Mouse (Mus musculus): Measurements from ENCODE around the gene Ift122. TPM values are rescaled to one million over a fixed set of nuclear protein-coding genes. Genes with fewer than 3 reads are reported as not detected.

Ift122 gene
- 72.8 TPM for polyA plus RNA-seq (2014; fragmentation: Illumina TruSeq; extraction: RNeasy Lipid Tissue Mini Kit (QIAGEN cat#74804); ENCODE audit: low read depth, low replicate concordance)

DNA sequence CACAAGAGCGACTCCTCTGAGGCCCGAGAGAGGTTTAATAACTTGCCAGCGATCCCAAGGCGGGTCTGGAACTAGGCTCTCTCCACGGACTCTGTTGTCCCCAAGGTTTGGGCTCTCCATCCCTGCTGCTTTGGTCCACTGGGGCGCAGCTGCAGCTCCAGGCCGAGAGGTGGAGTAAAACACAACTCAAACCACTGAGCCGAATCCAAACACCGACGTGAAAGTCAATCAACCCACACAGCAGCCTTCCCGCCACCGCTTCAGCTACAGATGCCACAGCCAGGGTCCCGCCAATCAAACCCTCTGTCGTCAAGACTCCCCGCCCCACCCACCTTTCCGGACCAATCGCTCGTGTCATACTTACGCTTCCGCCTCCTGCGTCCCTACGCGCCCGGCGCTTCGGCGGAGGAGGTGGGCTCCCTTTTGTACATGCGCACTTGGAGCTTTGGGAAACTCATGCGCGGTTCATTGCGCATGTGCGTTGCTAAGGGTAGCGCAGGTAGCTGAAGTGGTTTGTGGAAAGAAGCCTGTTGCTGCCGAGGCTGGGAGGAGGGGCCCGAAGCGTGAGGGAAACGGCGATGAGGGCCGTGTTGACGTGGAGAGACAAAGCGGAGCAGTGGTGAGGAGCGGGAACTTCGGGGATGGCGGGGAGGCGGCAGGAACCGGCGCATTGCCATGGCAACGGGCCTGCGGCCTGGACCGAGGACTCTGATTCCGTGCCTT lies at the start of gene Ift122, which contains the start of gene Mbd4:
Ift122 (plus strand) TSS at position 380 of the 723 bp plus-strand sequence.
Mbd4 (minus strand) TSS at position 281 of the 723 bp plus-strand sequence.

GRCm38 (mm10) chr6:115808488-115809231 lies 44.6 kb upstream of the Ift122 start, which contains the start of gene Rpl32:
Gene Rpl32, minus strand, starts transcription at chr6:115808747.

GRCm38 (mm10) chr6:115838161-115838597 lies 15.1 kb upstream of the Ift122 start, which contains the start of gene Efcab12:
Gene Efcab12, minus strand, starts transcription at chr6:115838412.

GRCm38 (mm10) chr6:115931639-115932038 lies 78.4 kb downstream of the Ift122 start, which contains the start of gene Rho:
Gene Rho, plus strand, starts transcription at chr6:115931748.

DNA sequence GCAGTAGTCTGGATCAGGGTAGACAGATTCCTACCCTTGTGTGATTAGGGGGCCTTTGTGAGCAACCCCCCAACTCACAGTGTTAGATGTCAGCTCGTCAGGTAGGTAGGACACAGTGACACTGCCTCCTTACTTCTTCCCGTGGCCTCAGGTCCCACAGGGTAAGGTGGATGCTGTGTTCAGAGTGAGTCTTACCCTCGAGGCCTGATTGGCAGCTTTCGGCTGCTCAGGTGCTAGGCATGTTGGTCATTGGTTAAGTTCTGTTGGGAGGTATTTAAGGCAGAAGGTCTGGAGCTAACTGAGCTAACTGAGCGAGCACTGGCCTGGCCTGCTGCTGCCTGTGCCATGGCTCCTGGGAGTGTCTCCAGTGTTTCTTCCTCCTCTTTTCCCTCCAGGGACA lies 91.4 kb downstream of the Ift122 start, which contains the start of gene H1foo:
H1foo (plus strand) TSS at position 301 of the 400 bp plus-strand sequence.

Other genes with a start within 250 kb of the Ift122 start
- 19.5 TPM for gene Raf1, start 176.8 kb upstream of the Ift122 start, polyA plus RNA-seq (2014; fragmentation: Illumina TruSeq; extraction: RNeasy Lipid Tissue Mini Kit (QIAGEN cat#74804); ENCODE audit: low read depth, low replicate concordance)
- not detected for gene Tmem40, start 91.1 kb upstream of the Ift122 start, polyA plus RNA-seq (2014; fragmentation: Illumina TruSeq; extraction: RNeasy Lipid Tissue Mini Kit (QIAGEN cat#74804); ENCODE audit: low read depth, low replicate concordance)
- gene Cand2, start 78.9 kb upstream of the Ift122 start, polyA plus RNA-seq (2014; fragmentation: Illumina TruSeq; extraction: RNeasy Lipid Tissue Mini Kit (QIAGEN cat#74804); ENCODE audit: low read depth, low replicate concordance) = 1.9 TPM
- 233 TPM for gene Rpl32, start 44.7 kb upstream of the Ift122 start, polyA plus RNA-seq (2014; fragmentation: Illumina TruSeq; extraction: RNeasy Lipid Tissue Mini Kit (QIAGEN cat#74804); ENCODE audit: low read depth, low replicate concordance)
- 11.4 TPM for gene Efcab12, start 15.1 kb upstream of the Ift122 start, polyA plus RNA-seq (2014; fragmentation: Illumina TruSeq; extraction: RNeasy Lipid Tissue Mini Kit (QIAGEN cat#74804); ENCODE audit: low read depth, low replicate concordance)
- gene Mbd4, start 99 bp upstream of the Ift122 start, polyA plus RNA-seq (2014; fragmentation: Illumina TruSeq; extraction: RNeasy Lipid Tissue Mini Kit (QIAGEN cat#74804); ENCODE audit: low read depth, low replicate concordance) = 13.0 TPM
- 0.74 TPM for gene Rho, start 78.3 kb downstream of the Ift122 start, polyA plus RNA-seq (2014; fragmentation: Illumina TruSeq; extraction: RNeasy Lipid Tissue Mini Kit (QIAGEN cat#74804); ENCODE audit: low read depth, low replicate concordance)
- gene H1foo, start 91.5 kb downstream of the Ift122 start, polyA plus RNA-seq (2014; fragmentation: Illumina TruSeq; extraction: RNeasy Lipid Tissue Mini Kit (QIAGEN cat#74804); ENCODE audit: low read depth, low replicate concordance) = not detected
- gene Plxnd1, start 141.5 kb downstream of the Ift122 start, polyA plus RNA-seq (2014; fragmentation: Illumina TruSeq; extraction: RNeasy Lipid Tissue Mini Kit (QIAGEN cat#74804); ENCODE audit: low read depth, low replicate concordance) = 1.8 TPM